Mouse (Mus musculus): ENCODE data around the gene Dnttip1. TPM values are rescaled to one million over a fixed set of nuclear protein-coding genes. Genes with fewer than 3 reads are reported as not detected.

Gene Dnttip1
- polyA plus RNA-seq, 1 experiment from 2014 or later = 74.7 TPM

DNA sequence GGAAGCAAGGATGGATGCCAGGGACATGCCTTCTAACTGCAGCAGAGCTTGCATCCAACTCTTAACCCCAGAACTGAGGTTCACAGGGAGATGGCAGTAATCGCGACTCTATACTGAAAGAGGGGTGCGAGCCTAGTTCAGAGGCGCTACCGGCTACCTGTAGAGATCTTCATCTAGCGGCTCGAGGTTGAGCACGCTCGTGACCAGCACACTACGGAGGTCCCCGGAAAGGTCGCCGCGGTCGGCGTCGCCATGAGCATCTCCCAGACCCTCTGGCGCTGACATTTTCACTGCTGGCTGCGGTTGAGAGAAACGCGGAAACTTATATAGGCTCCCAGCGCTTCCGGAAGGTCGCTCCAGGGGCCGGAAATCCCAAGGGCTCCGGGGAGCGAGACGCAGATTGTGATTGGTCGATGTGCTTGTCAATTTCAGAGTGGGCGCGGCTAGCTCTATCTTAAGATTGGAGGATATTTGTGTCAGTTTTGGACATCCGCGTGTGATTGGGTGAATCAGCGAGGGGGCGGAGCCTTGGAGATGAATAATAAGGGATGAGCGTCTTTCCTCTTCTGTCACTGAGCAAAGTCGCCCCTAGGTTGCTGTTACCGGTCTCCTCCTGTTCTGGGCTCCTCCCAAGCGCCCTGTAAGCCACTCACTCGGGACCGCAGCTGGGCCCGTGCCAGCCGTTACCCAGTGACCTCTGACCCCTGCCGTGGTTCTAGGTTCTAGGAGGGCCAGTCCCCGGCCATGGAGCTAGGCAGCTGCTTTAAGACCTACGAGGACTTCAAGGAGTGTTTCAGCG is 58.9 kb downstream of the Dnttip1 start, which contains the start of the genes Acot8 and Zswim3:
Gene Acot8, minus strand, starts transcription at position 350 of the 799 bp plus-strand sequence.
Gene Zswim3, plus strand, starts transcription at position 566 of the 799 bp plus-strand sequence.
- WGBS = under 1% methylated on average over 47 of the region's 47 CpGs
- TF ChIP-seq CTCF (IDR thresholded peaks at IDR 0.05; ENCODE audit: low read depth) = no peak
- ATAC-seq (ENCODE audit: insufficient read depth) (peak; percentile 97), DNase-seq (peak; percentile 100)
- H3K4me1 ChIP-seq (ENCODE audit: insufficient read depth) = peaks cover 5% of the 10 kb centered on the region
- H3K4me3 ChIP-seq (ENCODE audit: low read depth, low read length) = peak within 1 kb of the TSS; percentile 81
- H3K9me3 ChIP-seq (ENCODE audit: low read depth, low read length) = no peaks in the 10 kb centered on the region
- peaks cover 15% of the 10 kb centered on the region; the same call in 1 of the 2 replicates for H3K36me3 ChIP-seq (ENCODE audit: insufficient read depth)
- H3K27me3 ChIP-seq (ENCODE audit: insufficient read depth, low read length) = no peaks in the 10 kb centered on the region
- peak within 1 kb of the TSS; percentile 88 for H3K4me2 ChIP-seq
- H3K27ac ChIP-seq (ENCODE audit: low read depth) = peak within 1 kb of the TSS; percentile 82
- peak within 1 kb of the TSS; percentile 81 for H3K9ac ChIP-seq

DNA sequence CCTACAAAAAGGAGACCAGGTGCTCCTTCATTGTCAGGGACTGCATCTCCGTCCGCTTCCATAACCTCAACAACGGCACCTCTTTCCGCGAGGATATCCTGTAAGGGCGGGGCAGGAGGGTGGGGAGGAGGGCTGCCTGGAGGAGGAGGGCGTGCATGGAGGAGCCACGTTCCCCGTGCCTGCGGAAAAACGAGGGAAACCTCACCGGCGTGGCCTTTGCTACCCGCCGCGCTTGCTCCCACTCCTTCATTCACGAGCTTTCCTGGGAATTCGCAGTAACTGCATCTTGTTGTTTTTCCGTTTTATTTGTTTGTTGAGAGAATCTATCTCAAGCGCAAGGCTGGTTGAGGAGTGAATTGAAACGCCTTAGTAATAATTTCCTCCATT is 59.5 kb downstream of the Dnttip1 start:
- Histone ChIP-seq H3K27me3 (ENCODE audit: insufficient read depth, low read length) (no peaks in the 10 kb centered on the region), H3K9me3 (ENCODE audit: low read depth, low read length) (no peaks in the 10 kb centered on the region), H3K36me3 (ENCODE audit: insufficient read depth) (peaks cover 11% of the 10 kb centered on the region; the same call in 1 of the 2 replicates), H3K4me2 (peak overlapping the region; percentile 88), H3K4me1 (ENCODE audit: insufficient read depth) (peaks cover 5% of the 10 kb centered on the region), H3K27ac (ENCODE audit: low read depth) (peak overlapping the region; percentile 82), H3K4me3 (ENCODE audit: low read depth, low read length) (peak overlapping the region; percentile 81), H3K9ac (peak overlapping the region; percentile 69)
- DNase-seq (no peak), ATAC-seq (ENCODE audit: insufficient read depth) (peak; percentile 44)
- 2% methylated on average over 21 of the region's 21 CpGs for WGBS
- TF ChIP-seq CTCF (IDR thresholded peaks at IDR 0.05; ENCODE audit: low read depth) = no peak

DNA sequence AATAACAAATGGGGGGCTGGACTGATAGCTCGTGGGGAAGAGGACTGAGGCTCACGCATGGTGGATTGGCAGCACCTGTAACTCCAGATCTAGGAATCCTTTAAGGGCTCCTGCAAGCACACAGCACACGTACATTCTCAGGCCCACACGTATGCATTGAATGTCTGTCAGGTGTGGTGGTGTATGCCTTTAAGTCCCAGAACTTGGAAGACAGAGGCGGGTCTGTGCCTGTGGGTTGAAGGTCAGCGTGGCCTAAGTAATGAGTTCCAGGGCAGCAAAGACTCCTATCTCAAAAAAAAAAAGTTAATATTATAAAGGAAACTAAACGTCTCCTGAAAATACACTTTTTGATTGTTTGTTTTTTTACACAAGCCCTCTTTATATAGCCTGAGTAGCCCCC is 60.8 kb downstream of the Dnttip1 start:
- H3K4me3 ChIP-seq (ENCODE audit: low read depth, low read length) = no peak overlapping the region
- no peak overlapping the region for H3K27ac ChIP-seq (ENCODE audit: low read depth)
- no peak overlapping the region for H3K9ac ChIP-seq
- 72% methylated on average over 7 of the region's 7 CpGs for WGBS
- peaks cover 5% of the 10 kb centered on the region for H3K4me1 ChIP-seq (ENCODE audit: insufficient read depth)
- no peaks in the 10 kb centered on the region for H3K27me3 ChIP-seq (ENCODE audit: insufficient read depth, low read length)
- H3K4me2 ChIP-seq = no peak overlapping the region; the same call in 1 of the 2 replicates
- no peak for ATAC-seq (ENCODE audit: insufficient read depth)
- DNase-seq = no peak
- peaks cover 9% of the 10 kb centered on the region; the same call in 1 of the 2 replicates for H3K36me3 ChIP-seq (ENCODE audit: insufficient read depth)
- no peak for TF ChIP-seq CTCF (IDR thresholded peaks at IDR 0.05; ENCODE audit: low read depth)
- no peaks in the 10 kb centered on the region for H3K9me3 ChIP-seq (ENCODE audit: low read depth, low read length)

DNA sequence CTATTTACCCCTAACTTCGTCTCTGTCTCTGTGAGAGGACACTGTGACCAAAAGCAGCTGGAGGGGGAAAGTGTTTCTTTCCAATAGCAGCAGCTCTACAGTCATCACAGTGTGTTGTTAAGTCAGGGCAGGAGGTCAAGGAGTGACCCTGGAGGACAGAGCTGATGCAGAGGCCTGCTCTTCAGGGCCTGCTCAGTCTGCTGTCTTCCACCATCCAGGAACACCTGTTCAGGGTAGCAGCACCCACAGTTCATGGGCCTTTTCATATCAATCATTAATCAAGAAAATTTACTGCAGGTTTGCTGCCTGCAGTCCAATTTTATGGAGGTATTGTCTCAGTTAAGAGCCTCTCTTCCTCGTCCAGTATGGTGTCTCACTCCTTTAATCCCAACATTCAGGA is 67.8 kb downstream of the Dnttip1 start:
- Histone ChIP-seq H3K27me3 (ENCODE audit: insufficient read depth, low read length) (no peaks in the 10 kb centered on the region), H3K4me2 (no peak overlapping the region), H3K27ac (ENCODE audit: low read depth) (no peak overlapping the region), H3K4me3 (ENCODE audit: low read depth, low read length) (no peak overlapping the region), H3K9me3 (ENCODE audit: low read depth, low read length) (no peaks in the 10 kb centered on the region), H3K4me1 (ENCODE audit: insufficient read depth) (peaks cover 6% of the 10 kb centered on the region; the same call in 1 of the 2 replicates), H3K9ac (no peak overlapping the region), H3K36me3 (ENCODE audit: insufficient read depth) (peaks cover 3% of the 10 kb centered on the region; the same call in 1 of the 2 replicates)
- 46% methylated on average over 2 of the region's 2 CpGs for WGBS
- DNase-seq = no peak
- TF ChIP-seq CTCF (IDR thresholded peaks at IDR 0.05; ENCODE audit: low read depth) = no peak
- no peak for ATAC-seq (ENCODE audit: insufficient read depth)

DNA sequence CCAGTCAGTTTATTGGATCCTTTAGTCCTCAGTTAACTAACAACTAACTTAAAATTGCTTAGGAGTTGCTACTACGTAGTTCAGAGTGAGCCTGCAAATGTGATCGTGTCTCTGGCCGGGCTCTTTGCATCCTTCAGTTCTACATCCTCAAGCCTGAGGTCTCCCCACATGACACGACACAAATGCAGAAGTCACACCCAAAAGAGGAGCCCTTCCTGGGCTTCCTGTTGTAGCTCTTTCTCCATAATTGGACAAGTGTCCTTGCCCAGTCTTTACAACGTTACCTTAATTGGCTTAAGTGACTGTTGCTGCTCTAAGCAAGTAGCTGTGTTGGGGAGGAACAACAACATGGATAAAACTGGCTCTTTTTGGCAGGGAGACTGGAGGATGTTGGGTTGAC is 69.6 kb downstream of the Dnttip1 start:
- no peak for DNase-seq
- 87% methylated on average over 5 of the region's 5 CpGs for WGBS
- no peak for ATAC-seq (ENCODE audit: insufficient read depth)
- Histone ChIP-seq H3K27me3 (ENCODE audit: insufficient read depth, low read length) (no peaks in the 10 kb centered on the region), H3K9ac (no peak overlapping the region), H3K36me3 (ENCODE audit: insufficient read depth) (no peaks in the 10 kb centered on the region), H3K4me3 (ENCODE audit: low read depth, low read length) (no peak overlapping the region), H3K4me2 (no peak overlapping the region), H3K27ac (ENCODE audit: low read depth) (no peak overlapping the region), H3K4me1 (ENCODE audit: insufficient read depth) (peaks cover 6% of the 10 kb centered on the region; the same call in 1 of the 2 replicates), H3K9me3 (ENCODE audit: low read depth, low read length) (no peaks in the 10 kb centered on the region)
- TF ChIP-seq CTCF (IDR thresholded peaks at IDR 0.05; ENCODE audit: low read depth) = no peak

DNA sequence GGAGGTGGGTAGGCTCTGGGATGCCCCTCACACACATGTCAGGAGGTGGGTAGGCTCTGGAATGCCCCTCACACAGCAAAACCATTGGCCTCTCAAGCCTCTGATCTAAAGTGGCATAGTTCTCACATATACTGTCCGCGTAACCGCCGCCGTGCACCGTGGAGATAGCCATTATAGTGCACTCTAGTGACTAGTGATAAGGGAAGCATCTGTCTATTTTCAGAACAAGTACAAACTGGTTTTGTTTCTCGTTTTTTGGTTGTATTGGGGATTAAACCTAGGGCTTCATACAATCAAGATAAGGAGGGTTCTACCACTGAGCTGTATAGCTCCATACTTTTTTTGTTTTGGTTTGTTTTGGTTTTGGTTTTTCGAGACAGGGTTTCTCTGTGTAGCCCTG is 70.0 kb downstream of the Dnttip1 start:
- H3K9me3 ChIP-seq (ENCODE audit: low read depth, low read length) = no peaks in the 10 kb centered on the region
- TF ChIP-seq CTCF (IDR thresholded peaks at IDR 0.05; ENCODE audit: low read depth) = no peak
- H3K27me3 ChIP-seq (ENCODE audit: insufficient read depth, low read length) = no peaks in the 10 kb centered on the region
- no peak for ATAC-seq (ENCODE audit: insufficient read depth)
- peaks cover 6% of the 10 kb centered on the region; the same call in 1 of the 2 replicates for H3K4me1 ChIP-seq (ENCODE audit: insufficient read depth)
- H3K9ac ChIP-seq = no peak overlapping the region
- no peak overlapping the region for H3K27ac ChIP-seq (ENCODE audit: low read depth)
- H3K4me3 ChIP-seq (ENCODE audit: low read depth, low read length) = no peak overlapping the region
- no peak for DNase-seq
- H3K4me2 ChIP-seq = no peak overlapping the region
- no peaks in the 10 kb centered on the region for H3K36me3 ChIP-seq (ENCODE audit: insufficient read depth)
- WGBS = 87% methylated on average over 8 of the region's 8 CpGs

DNA sequence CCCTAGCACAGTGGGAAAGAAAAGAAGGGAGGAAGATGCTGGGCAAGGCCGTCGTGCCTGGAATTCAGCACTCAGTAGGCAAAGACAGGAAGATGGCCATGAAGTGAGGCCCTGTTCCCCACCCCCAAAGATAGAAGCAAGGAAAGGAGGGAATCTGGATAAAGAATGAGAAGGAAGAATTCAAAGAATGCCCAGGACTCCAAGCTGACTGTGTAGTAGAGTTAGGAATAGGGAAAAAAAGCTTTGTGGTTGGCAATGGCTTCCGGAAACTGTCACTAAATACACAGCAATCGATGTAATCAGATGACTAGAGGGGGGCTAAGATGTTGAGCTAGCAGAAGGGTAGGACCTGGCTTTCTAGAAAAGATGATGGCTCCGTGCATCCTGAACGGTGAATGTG is 71.4 kb downstream of the Dnttip1 start:
- H3K4me2 ChIP-seq = no peak overlapping the region
- H3K27me3 ChIP-seq (ENCODE audit: insufficient read depth, low read length) = no peaks in the 10 kb centered on the region
- no peaks in the 10 kb centered on the region for H3K9me3 ChIP-seq (ENCODE audit: low read depth, low read length)
- no peaks in the 10 kb centered on the region for H3K36me3 ChIP-seq (ENCODE audit: insufficient read depth)
- WGBS = 62% methylated on average over 6 of the region's 6 CpGs
- no peak overlapping the region for H3K4me3 ChIP-seq (ENCODE audit: low read depth, low read length)
- DNase-seq = no peak
- no peak for ATAC-seq (ENCODE audit: insufficient read depth)
- H3K27ac ChIP-seq (ENCODE audit: low read depth) = peak overlapping the region; percentile 21; the same call in 1 of the 2 replicates
- no peak for TF ChIP-seq CTCF (IDR thresholded peaks at IDR 0.05; ENCODE audit: low read depth)
- H3K4me1 ChIP-seq (ENCODE audit: insufficient read depth) = peaks cover 6% of the 10 kb centered on the region; the same call in 1 of the 2 replicates
- no peak overlapping the region for H3K9ac ChIP-seq

All from lung, embryonic 14.5 days (tissue).